9 mouse cellular contexts compared by ENCODE assay signal in genomic region chr12:56637181-56637566, GRCm38 (mm10). TPM values are rescaled to one million over a fixed set of nuclear protein-coding genes. Genes with fewer than 3 reads are reported as not detected.
DNase-seq lines count a peak whose midpoint lies in the region; ATAC-seq lines count a peak whose summit lies in the region.
"Had no signal": no experiment of that assay in that cellular context is flagged by ENCODE, and none has a peak within 500 bp of the region (broad histone marks: within the 10 kb centered on the region; RNA-seq: fewer than 3 reads in every experiment).

No protein-coding gene starts in this region.

- no peaks in the 10 kb centered on the region for H3K4me1 ChIP-seq in forebrain, embryonic 14.5 days (ENCODE audit: control insufficient read depth, insufficient read depth, low read length)
- H3K4me1 ChIP-seq in hindbrain, embryonic 13.5 days (replicated peaks) = no peaks in the 10 kb centered on the region; the same call in 1 of the 2 replicates
- H3K4me1 ChIP-seq in lung, embryonic 15.5 days = no peaks in the 10 kb centered on the region

- peak; percentile 47 for DNase-seq in MEL-GATA-1-ER (ENCODE audit: extremely low read depth, low read depth)
- peak; percentile 9 for DNase-seq in c-Kit-positive CD71-positive TER-119-negative erythroid progenitor cells, embryonic 14.5 days (ENCODE audit: low read depth)
- DNase-seq in forebrain, embryonic 14.5 days (ENCODE audit: low spot score) = peak; percentile 88
- peak; percentile 15 for DNase-seq in layer of hippocampus, adult 9-10 months (ENCODE audit: low spot score)
- DNase-seq in right cerebral cortex, adult 18-20 months = peak; percentile 56

- no peak overlapping the region for H3K27ac ChIP-seq in forebrain, embryonic 14.5 days (ENCODE audit: low read depth, low read length)
- no peak overlapping the region for H3K27ac ChIP-seq in hindbrain, embryonic 13.5 days
- no peak overlapping the region for H3K27ac ChIP-seq in lung, embryonic 15.5 days

- ATAC-seq in forebrain, embryonic 14.5 days = peak; percentile 72; the same call in 1 of the 2 replicates
- ATAC-seq in hindbrain, embryonic 13.5 days (ENCODE audit: low FRiP score) = peak; percentile 72
- no peak; the same call in 1 of the 2 replicates for ATAC-seq in lung, embryonic 15.5 days (ENCODE audit: borderline replicate concordance, extremely low read depth, low FRiP score, low TSS enrichment)
- no peak for ATAC-seq in erythroblast, adult 5-6 weeks (replicated peaks; ENCODE audit: low FRiP score, poor library complexity, severe bottlenecking)

- WGBS in forebrain, embryonic 14.5 days = 7% methylated on average over 5 of the region's 5 CpGs
- WGBS in hindbrain, embryonic 13.5 days = 8% methylated on average over 5 of the region's 5 CpGs
- WGBS in lung, embryonic 15.5 days = 8% methylated on average over 5 of the region's 5 CpGs

- H3K27me3 ChIP-seq in forebrain, embryonic 14.5 days (replicated peaks; ENCODE audit: control insufficient read depth, insufficient read depth, low read length) = 0 out of 2 replicates have a peak, but pooled peaks cover 2% of the 10 kb centered on the region
- H3K27me3 ChIP-seq in hindbrain, embryonic 13.5 days = peaks cover 54% of the 10 kb centered on the region
- H3K27me3 ChIP-seq in lung, embryonic 15.5 days = no peaks in the 10 kb centered on the region

- no peak overlapping the region for H3K4me3 ChIP-seq in forebrain, embryonic 14.5 days (ENCODE audit: low read depth, low read length)
- H3K4me3 ChIP-seq in hindbrain, embryonic 13.5 days = no peak overlapping the region
- H3K4me3 ChIP-seq in lung, embryonic 15.5 days = peak overlapping the region; percentile 16
- H3K4me3 ChIP-seq: erythroblast, embryonic 14.5 days had no signal

- peak overlapping the region; percentile 43 for H3K4me2 ChIP-seq in forebrain, embryonic 14.5 days (ENCODE audit: low read length)
- peak overlapping the region; percentile 44 for H3K4me2 ChIP-seq in hindbrain, embryonic 13.5 days
- H3K4me2 ChIP-seq in lung, embryonic 15.5 days = peak overlapping the region; percentile 51

- no peaks in the 10 kb centered on the region for H3K36me3 ChIP-seq in forebrain, embryonic 14.5 days (ENCODE audit: control insufficient read depth, insufficient read depth, low read length)
- no peaks in the 10 kb centered on the region for H3K36me3 ChIP-seq in hindbrain, embryonic 13.5 days
- H3K36me3 ChIP-seq in lung, embryonic 15.5 days = no peaks in the 10 kb centered on the region

- no peak overlapping the region for H3K9ac ChIP-seq in forebrain, embryonic 14.5 days (ENCODE audit: low read length)
- no peak overlapping the region for H3K9ac ChIP-seq in hindbrain, embryonic 13.5 days
- H3K9ac ChIP-seq in lung, embryonic 15.5 days = no peak overlapping the region

- no peaks in the 10 kb centered on the region for H3K9me3 ChIP-seq in forebrain, embryonic 14.5 days (replicated peaks; ENCODE audit: control insufficient read depth, low read length)
- H3K9me3 ChIP-seq in hindbrain, embryonic 13.5 days = no peaks in the 10 kb centered on the region
- H3K9me3 ChIP-seq in lung, embryonic 15.5 days = no peaks in the 10 kb centered on the region

RNA-seq across cellular contexts. Expression of gene Nkx2-9, which starts 24.1 kb away (rescaled TPM):
- polyA plus RNA-seq in forebrain, embryonic 14.5 days (2014; fragmentation: Nextera tagmentation; extraction: Ambion mirVana) = not detected in 2 replicates
- polyA plus RNA-seq in hindbrain, embryonic 13.5 days (2015; fragmentation: Nextera tagmentation; extraction: Ambion mirVana) = 0.31 TPM in 1 of 2 replicates, not detected in the other
- not detected in 2 replicates for polyA plus RNA-seq in lung, embryonic 15.5 days (2015; fragmentation: Nextera tagmentation; extraction: Ambion mirVana)
- total RNA-seq in erythroblast, adult 5-6 weeks (2015; ENCODE audit: low replicate concordance) = not detected in 2 replicates
- not detected in 2 replicates for total RNA-seq in erythroblast, adult 5-6 weeks (2017; ENCODE audit: low replicate concordance)
- polyA plus RNA-seq: erythroblast, embryonic 14.5 days had no signal

RNA-seq across cellular contexts. Expression of gene Pax9, which starts 54.4 kb away (rescaled TPM):
- polyA plus RNA-seq in forebrain, embryonic 14.5 days (2014; fragmentation: Nextera tagmentation; extraction: Ambion mirVana) = not detected in 2 replicates
- polyA plus RNA-seq in hindbrain, embryonic 13.5 days (2015; fragmentation: Nextera tagmentation; extraction: Ambion mirVana) = 0.05 and 0.23 TPM in 2 replicates
- polyA plus RNA-seq in lung, embryonic 15.5 days (2015; fragmentation: Nextera tagmentation; extraction: Ambion mirVana) = 0.67 and 0.90 TPM in 2 replicates
- total RNA-seq in erythroblast, adult 5-6 weeks (2015; ENCODE audit: low replicate concordance) = not detected in 2 replicates
- total RNA-seq in erythroblast, adult 5-6 weeks (2017; ENCODE audit: low replicate concordance) = 0.84 TPM in 1 of 2 replicates, not detected in the other
- polyA plus RNA-seq: erythroblast, embryonic 14.5 days had no signal

Comparison
In these comparisons a context has a peak if more than half of its experiments do, and no peak if none do; other contexts are left out.
1. DNase-seq: peak in every context shown above with its lines; median percentile 88 in forebrain, embryonic 14.5 days; 56 in right cerebral cortex, adult 18-20 months; 47 in MEL-GATA-1-ER; 15 in layer of hippocampus, adult 9-10 months; 9 in c-Kit-positive CD71-positive TER-119-negative erythroid progenitor cells, embryonic 14.5 days.
2. ATAC-seq: peak in forebrain, embryonic 14.5 days (single experiment) and hindbrain, embryonic 13.5 days (single experiment); none in lung, embryonic 15.5 days (single experiment) and erythroblast, adult 5-6 weeks (single experiment).
3. Peak in every context shown above with its lines, with median percentiles within 50 percentile points of each other: H3K4me2 ChIP-seq.